Mouse (Mus musculus) stomach, embryonic 14.5 days (tissue): ENCODE measurements around the gene Cln3. TPM values are rescaled to one million over a fixed set of nuclear protein-coding genes. Genes with fewer than 3 reads are reported as not detected.

Source experiments
- ATAC-seq: fragments of 200-750 bp; cut with Nextera tagmentation; 2 replicates; pipeline ENCODE4 v1.8.0; 2017; ENCODE audit warnings: low read depth, moderate TSS enrichment; ENCODE audit not compliant: insufficient number of reproducible peaks, insufficient read depth, low FRiP score
- H3K27ac ChIP-seq: fragments of 300-500 bp; sonication (generic); 2 replicates; pipeline ENCODE4 v1.5.1; 2014; ENCODE audit warnings: mild to moderate bottlenecking, low read length, moderate library complexity, mixed read lengths
- H3K27me3 ChIP-seq: fragments of 300-500 bp; sonication (generic); 2 replicates; pipeline ENCODE4 v1.6.1; 2014; ENCODE audit warnings: low read length, control low read depth, mixed read lengths; ENCODE audit not compliant: control insufficient read depth, insufficient read depth
- H3K36me3 ChIP-seq: fragments of 300-500 bp; sonication (generic); 2 replicates; pipeline ENCODE4 v1.6.1; 2014; ENCODE audit warnings: mild to moderate bottlenecking, control low read depth, low read length, moderate library complexity, mixed read lengths; ENCODE audit not compliant: control insufficient read depth, insufficient read depth
- H3K4me1 ChIP-seq: fragments of 300-500 bp; sonication (generic); 2 replicates; pipeline ENCODE4 v1.6.1; 2014; ENCODE audit warnings: low read length, control low read depth, mixed read lengths; ENCODE audit not compliant: control insufficient read depth, insufficient read depth
- H3K4me2 ChIP-seq: fragments of 300-500 bp; sonication (generic); replicated peaks from 2 replicates; pipeline ENCODE4 v1.6.1; 2014; ENCODE audit warnings: low read depth, low read length, control low read depth
- H3K4me3 ChIP-seq: fragments of 300-500 bp; sonication (generic); 2 replicates; pipeline ENCODE4 v1.5.1; 2014; ENCODE audit warnings: low read depth, low read length, control low read depth
- H3K9ac ChIP-seq: fragments of 300-500 bp; sonication (generic); replicated peaks from 2 replicates; pipeline ENCODE4 v1.6.1; 2014; ENCODE audit warnings: low read depth, mild to moderate bottlenecking, control low read depth, low read length, moderate library complexity, mixed read lengths
- H3K9me3 ChIP-seq: fragments of 300-500 bp; sonication (generic); 2 replicates; pipeline ENCODE4 v1.6.1; 2016; ENCODE audit warnings: low read depth, low read length, control low read depth; ENCODE audit not compliant: control insufficient read depth
- WGBS: fragments of 180-500 bp; shearing (Covaris S2); extraction: QIAGEN DNeasy Blood & Tissue Kit; methylation state at CpG from one replicate; pipeline ENCODE4 v1.1.7; 2014; 5-methylcytosine and 5-hydroxymethylcytosine counted together
- polyA plus RNA-seq: library from polyadenylated mRNA; unstranded; fragments of >200 nt; fragmentation: Nextera tagmentation; extraction: Ambion mirVana; gene quantifications from 2 replicates; pipeline ENCODE4 v1.2.1, GENCODE M21; 2014

The Cln3 gene
- polyA plus RNA-seq, 1 experiment from 2014 or later = 27.2 TPM

DNA sequence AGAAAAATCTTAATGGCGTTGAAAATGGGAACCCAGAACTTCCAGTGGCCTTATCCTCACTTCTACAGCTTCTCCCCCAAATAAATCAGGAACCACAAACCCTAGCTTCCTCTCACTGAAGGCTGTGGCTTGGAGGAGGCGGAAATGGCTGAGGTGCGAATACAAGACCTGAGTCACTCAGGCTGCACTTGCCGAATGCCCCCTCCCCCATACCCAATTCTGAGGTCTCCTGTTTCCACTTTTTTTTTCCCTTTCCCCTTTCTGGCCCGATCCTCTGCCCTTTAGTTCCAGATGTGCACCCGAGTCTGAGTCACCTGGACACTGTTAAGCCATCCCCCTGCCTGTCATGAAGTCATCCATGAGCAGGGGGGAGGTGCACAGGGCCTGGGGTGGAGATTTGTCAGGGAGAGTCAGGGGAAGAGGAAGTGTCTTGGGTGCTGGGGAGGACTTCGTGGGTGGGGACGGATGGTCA is 1.1 kb downstream of the Cln3 start, which contains the start of gene Apobr:
Gene Apobr, plus strand, starts transcription at position 437 of the 472 bp plus-strand sequence.
- ATAC-seq = no peak

DNA sequence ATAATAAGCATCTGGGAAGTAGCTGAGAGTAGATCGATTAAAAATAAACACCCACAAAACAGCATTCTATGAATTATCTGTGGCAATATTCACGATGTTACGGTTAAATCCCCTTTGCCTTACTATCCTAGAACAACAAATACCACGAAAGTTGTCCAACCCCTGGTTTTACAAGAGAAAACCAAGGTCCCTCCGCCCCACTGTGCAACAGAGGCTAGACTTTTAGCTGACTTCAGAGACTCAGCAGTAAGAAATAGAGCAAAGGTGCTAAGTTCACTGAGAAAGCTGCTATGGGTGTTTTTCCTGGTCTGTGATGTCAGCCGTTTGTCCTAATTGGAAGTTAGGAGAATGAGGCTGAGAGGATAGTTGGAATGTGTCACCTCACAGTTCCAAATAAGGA is 1.9 kb downstream of the Cln3 start:
- Histone ChIP-seq H3K9me3 (no peaks in the 10 kb centered on the region), H3K4me1 (no peaks in the 10 kb centered on the region), H3K9ac (0 out of 2 replicates have a peak overlapping the region, but pooled peaks have one; percentile 38), H3K36me3 (0 out of 2 replicates have a peak, but pooled peaks cover under 1% of the 10 kb centered on the region), H3K27ac (no peak overlapping the region), H3K27me3 (no peaks in the 10 kb centered on the region), H3K4me2 (peak overlapping the region; percentile 79), H3K4me3 (peak overlapping the region; percentile 58)
- 47% methylated on average over 6 of the region's 6 CpGs for WGBS
- no peak for ATAC-seq

More for the DNA sequence above, 1.1 kb downstream of the Cln3 start, which contains the start of gene Apobr:
- Histone ChIP-seq H3K9me3 (no peaks in the 10 kb centered on the region), H3K27ac (no peak within 1 kb of the TSS), H3K27me3 (no peaks in the 10 kb centered on the region), H3K4me2 (peak within 1 kb of the TSS; percentile 79), H3K4me3 (peak within 1 kb of the TSS; percentile 58), H3K36me3 (no peaks in the 10 kb centered on the region), H3K4me1 (no peaks in the 10 kb centered on the region), H3K9ac (no peak within 1 kb of the TSS)
- WGBS = 74% methylated on average over 8 of the region's 8 CpGs

DNA sequence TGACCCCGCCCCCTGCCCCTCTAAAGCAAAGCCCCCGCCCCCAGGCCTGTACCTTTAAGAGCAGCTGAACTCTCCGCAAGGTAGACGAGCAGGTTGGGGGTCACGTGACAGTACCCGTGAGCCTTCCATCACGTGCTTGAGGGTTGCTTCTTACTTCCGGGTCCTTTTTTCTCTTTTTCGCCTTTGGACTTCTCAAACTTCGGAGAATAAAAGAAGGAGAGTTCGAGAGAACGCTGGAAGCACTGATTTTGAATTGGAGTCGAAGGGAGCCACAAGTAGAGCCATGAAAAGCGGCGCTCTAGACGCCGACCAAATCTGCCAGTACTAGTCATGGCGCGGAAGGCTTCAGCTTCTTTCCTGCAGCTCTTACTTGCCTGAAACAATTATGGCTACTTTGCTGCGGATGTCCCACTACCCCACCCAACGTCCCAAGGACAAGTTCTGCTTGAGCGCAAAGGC is 2.3 kb downstream of the Cln3 start:
- H3K4me1 ChIP-seq = no peaks in the 10 kb centered on the region
- H3K36me3 ChIP-seq = 0 out of 2 replicates have a peak, but pooled peaks cover 4% of the 10 kb centered on the region
- H3K27me3 ChIP-seq = no peaks in the 10 kb centered on the region
- H3K4me3 ChIP-seq = peak overlapping the region; percentile 58
- peak; percentile 84 for ATAC-seq
- peak overlapping the region; percentile 79 for H3K4me2 ChIP-seq
- peak overlapping the region; percentile 52 for H3K27ac ChIP-seq
- under 1% methylated on average over 22 of the region's 22 CpGs for WGBS
- no peaks in the 10 kb centered on the region for H3K9me3 ChIP-seq
- peak overlapping the region; percentile 38; the same call in 1 of the 2 replicates for H3K9ac ChIP-seq

DNA sequence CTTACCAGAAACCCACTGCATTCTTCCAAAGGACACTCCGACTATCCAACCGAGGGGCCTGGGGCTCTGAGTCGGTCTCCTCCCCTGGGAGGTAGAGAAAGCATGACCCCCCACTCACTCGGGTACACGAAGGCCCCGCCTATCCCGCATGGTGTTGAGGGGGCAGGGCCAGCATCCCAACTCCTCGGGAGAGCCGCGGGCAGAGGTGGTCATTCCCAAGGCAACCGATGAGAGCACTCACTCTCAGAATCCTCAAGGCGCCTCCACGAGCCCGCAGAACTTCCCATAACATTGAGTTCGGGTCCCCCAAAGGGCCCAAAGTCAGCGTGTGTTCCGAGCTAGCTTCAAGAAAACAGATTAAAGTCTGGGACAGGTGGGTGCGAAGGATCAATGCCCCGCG is 2.9 kb downstream of the Cln3 start:
- H3K4me3 ChIP-seq = peak overlapping the region; percentile 58
- no peaks in the 10 kb centered on the region for H3K27me3 ChIP-seq
- 0 out of 2 replicates have a peak, but pooled peaks cover 4% of the 10 kb centered on the region for H3K36me3 ChIP-seq
- under 1% methylated on average over 20 of the region's 20 CpGs for WGBS
- H3K9me3 ChIP-seq = no peaks in the 10 kb centered on the region
- H3K27ac ChIP-seq = no peak overlapping the region
- H3K4me1 ChIP-seq = no peaks in the 10 kb centered on the region
- peak; percentile 64; the same call in 1 of the 2 replicates for ATAC-seq
- H3K9ac ChIP-seq = peak overlapping the region; percentile 38; the same call in 1 of the 2 replicates
- H3K4me2 ChIP-seq = peak overlapping the region; percentile 79

DNA sequence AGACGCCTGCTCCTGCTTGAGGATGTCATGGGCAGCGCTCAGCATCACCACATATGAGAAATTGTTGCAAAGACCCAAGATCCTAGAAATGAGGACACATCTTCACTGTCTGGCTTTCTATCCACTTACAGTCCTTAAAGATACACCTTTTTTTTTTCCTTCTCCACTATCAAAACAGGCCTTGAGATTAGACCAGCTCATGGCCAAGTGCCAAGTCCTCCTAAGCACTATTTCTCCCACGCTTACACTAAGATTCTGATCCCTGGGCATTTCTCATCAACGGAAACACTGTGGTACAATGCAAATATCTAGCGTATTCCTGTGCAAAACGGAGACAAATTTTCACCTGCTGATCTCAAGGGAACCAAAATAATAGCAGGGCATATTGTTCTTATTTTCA is 4.0 kb downstream of the Cln3 start:
- Histone ChIP-seq H3K9ac (no peak overlapping the region), H3K9me3 (no peaks in the 10 kb centered on the region), H3K27ac (no peak overlapping the region), H3K27me3 (no peaks in the 10 kb centered on the region), H3K36me3 (0 out of 2 replicates have a peak, but pooled peaks cover 7% of the 10 kb centered on the region), H3K4me3 (no peak overlapping the region), H3K4me1 (no peaks in the 10 kb centered on the region), H3K4me2 (no peak overlapping the region)
- no peak for ATAC-seq
- 76% methylated on average over 6 of the region's 6 CpGs for WGBS

DNA sequence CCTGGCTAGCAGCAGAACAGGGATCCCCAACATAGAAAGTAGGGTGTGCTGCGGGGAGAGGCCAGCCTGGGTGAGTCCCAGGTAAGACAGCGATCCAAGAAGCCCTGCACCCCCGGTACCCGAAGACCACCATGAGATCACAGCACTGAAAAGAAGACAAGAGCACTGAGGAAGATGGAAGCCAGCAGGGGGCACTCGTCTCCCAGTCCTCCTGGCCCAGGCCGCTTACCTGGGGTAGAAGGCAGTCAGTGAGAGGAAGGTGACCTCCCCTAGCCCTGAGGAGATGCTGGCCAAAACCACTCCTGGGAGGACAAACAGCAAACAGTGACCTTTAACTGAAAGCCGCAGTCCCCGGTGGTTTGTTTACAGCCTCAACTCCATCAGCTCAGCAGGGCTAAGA is 6.4 kb downstream of the Cln3 start:
- no peak overlapping the region for H3K4me3 ChIP-seq
- 47% methylated on average over 8 of the region's 8 CpGs for WGBS
- no peak overlapping the region for H3K9ac ChIP-seq
- no peak overlapping the region for H3K27ac ChIP-seq
- H3K9me3 ChIP-seq = no peaks in the 10 kb centered on the region
- no peaks in the 10 kb centered on the region for H3K4me1 ChIP-seq
- ATAC-seq = no peak
- H3K27me3 ChIP-seq = no peaks in the 10 kb centered on the region
- H3K4me2 ChIP-seq = no peak overlapping the region
- H3K36me3 ChIP-seq = peaks cover 15% of the 10 kb centered on the region; the same call in 1 of the 2 replicates

DNA sequence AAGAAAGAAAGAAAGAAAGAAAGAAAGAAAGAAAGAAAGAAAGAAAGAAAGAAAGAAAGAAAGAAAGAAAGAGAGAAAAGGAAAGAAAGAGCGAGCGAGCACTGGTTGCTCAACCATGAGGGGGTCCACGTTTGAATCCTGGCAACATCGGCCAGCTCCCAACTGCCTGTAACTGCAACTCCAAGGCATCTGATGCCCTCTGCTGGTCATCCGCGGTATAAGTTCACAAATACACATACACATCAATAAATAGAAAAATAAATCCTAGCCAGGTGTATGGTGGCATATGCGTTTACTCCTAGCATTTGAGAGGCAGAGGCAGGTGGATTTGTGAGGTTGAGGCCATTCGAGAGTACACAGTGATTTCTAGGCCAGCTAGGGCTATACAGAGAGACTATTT is 8.7 kb downstream of the Cln3 start:
- Histone ChIP-seq H3K9ac (no peak overlapping the region), H3K4me2 (no peak overlapping the region), H3K4me1 (no peaks in the 10 kb centered on the region), H3K27ac (no peak overlapping the region), H3K4me3 (no peak overlapping the region), H3K9me3 (no peaks in the 10 kb centered on the region), H3K27me3 (no peaks in the 10 kb centered on the region), H3K36me3 (peaks cover 15% of the 10 kb centered on the region; the same call in 1 of the 2 replicates)
- ATAC-seq = no peak
- 53% methylated on average over 8 of the region's 8 CpGs for WGBS

DNA sequence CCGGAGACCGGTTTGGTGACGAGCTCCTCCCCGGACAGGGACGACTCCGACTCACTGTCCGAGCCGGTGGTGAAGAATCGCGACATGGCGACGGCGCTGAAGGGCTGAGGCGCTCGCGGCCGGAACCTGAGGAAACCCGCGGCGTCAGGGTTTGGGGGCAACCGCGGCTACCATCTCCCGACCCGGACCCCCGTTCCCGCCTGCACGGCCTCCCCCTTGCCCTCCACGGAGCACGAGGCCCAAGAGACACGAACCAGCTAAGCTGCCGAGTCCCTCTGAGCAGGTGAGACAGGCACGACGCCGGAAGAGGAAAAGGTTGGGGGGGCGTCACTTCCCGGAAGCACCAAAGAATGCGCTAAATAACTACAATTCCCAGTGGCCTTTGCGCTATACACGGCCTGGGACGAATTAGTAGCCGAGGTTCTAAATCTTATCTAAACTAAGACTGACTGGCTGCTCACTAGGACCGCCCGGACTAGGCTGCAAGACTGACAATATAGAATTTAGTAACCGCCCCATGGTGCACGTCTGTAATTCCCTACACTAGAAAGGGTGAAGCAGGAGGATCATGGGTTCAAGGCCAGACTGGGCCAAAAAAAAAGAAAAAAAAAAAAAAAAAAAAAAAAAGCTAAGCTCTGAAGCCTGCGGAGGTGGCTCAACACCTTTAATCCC is 19.4 kb downstream of the Cln3 start, which contains the start of gene Eif3c:
Gene Eif3c, minus strand, starts transcription at position 318 of the 672 bp plus-strand sequence.
- peak within 1 kb of the TSS; percentile 80 for H3K9ac ChIP-seq
- ATAC-seq = peak; percentile 94
- peak within 1 kb of the TSS; percentile 98 for H3K4me3 ChIP-seq
- H3K9me3 ChIP-seq = no peaks in the 10 kb centered on the region
- H3K4me2 ChIP-seq = peak within 1 kb of the TSS; percentile 64
- under 1% methylated on average over 46 of the region's 46 CpGs for WGBS
- peak within 1 kb of the TSS; percentile 79; the same call in 1 of the 2 replicates for H3K27ac ChIP-seq
- no peaks in the 10 kb centered on the region for H3K27me3 ChIP-seq
- peaks cover 31% of the 10 kb centered on the region for H3K36me3 ChIP-seq
- H3K4me1 ChIP-seq = no peaks in the 10 kb centered on the region
